Mouse (Mus musculus): ENCODE measurements around the gene Eml5. TPM values are rescaled to one million over a fixed set of nuclear protein-coding genes. Genes with fewer than 3 reads are reported as not detected.

Gene Eml5
- total RNA-seq, 4 experiments from 2014 or later, result 3.7 to 4.3 (median 4.0) TPM

Other genes starting within 250 kb of the Eml5 start
- gene Ptpn21, start 164.1 kb downstream of the Eml5 start, total RNA-seq (2022), result 10 to 100 TPM; 26.0 to 37.7 (median 30.3) TPM
- 10 to 100 TPM; 60.1 to 63.9 (median 61.8) TPM for gene Zc3h14, start 154.5 kb downstream of the Eml5 start, total RNA-seq (2022)
- 1 to 10 TPM; 4.1 to 7.3 (median 5.7) TPM for gene Ttc8, start 19.1 kb upstream of the Eml5 start, total RNA-seq (2022)